Mouse (Mus musculus) megakaryocyte, embryonic 14.5 days (primary cell): ENCODE measurements at regions not wholly inside any gene's neighbourhood (a gene's known extent, or its start where the extent isn't known, plus 50 kb on each side); places are given as distances from the start of the nearest gene placed in this dataset.

Experiments
- FLI1 ChIP-seq: IDR thresholded peaks from 2 replicates; pipeline ENCODE4 v1.6.1; 2012; ENCODE audit warnings: low read length, inconsistent platforms, mixed read lengths
- GATA1 ChIP-seq: IDR thresholded peaks from 3 replicates; pipeline ENCODE4 v1.6.1; 2012; ENCODE audit warnings: mixed read lengths, low read length, inconsistent platforms, borderline replicate concordance

DNA sequence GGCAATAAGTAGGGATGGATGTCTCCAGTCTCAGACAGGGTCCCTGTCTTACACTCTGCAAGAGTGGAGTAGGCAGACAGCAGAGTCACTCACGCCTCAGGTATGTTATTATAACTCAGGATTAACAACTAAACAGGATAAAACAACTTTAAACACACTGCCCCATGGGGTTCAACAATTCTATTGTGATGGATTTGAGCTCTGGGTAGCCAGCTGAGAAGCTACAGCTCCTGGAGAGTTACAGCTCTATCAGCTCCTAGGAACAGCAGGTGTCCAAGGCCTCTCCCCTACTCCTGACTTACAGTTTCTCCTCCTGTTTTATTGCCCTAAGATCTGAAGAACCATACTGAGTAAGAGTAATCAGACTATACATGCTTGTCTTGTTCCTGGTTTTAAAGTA, 319.6 kb upstream of the Igfbp3 start:
- TF ChIP-seq FLI1 (no peak), GATA1 (no peak)
